Mouse (Mus musculus) stomach, postnatal 0 days (tissue): ENCODE results near the gene Ube2g2. TPM values are rescaled to one million over a fixed set of nuclear protein-coding genes. Genes with fewer than 3 reads are reported as not detected.

Source experiments
- ATAC-seq: fragments of 200-750 bp; cut with Nextera tagmentation; 2 replicates; pipeline ENCODE4 v1.8.0; 2017; ENCODE audit not compliant: low FRiP score, low TSS enrichment
- DNase-seq: peaks from one replicate; pipeline ENCODE4 v3.0.0-alpha.2; 2016; ENCODE audit warnings: low spot score
- H3K27ac ChIP-seq: fragments of 300-500 bp; sonication (generic); replicated peaks from 2 replicates; pipeline ENCODE4 v1.5.1; 2014; ENCODE audit warnings: mild to moderate bottlenecking, control low read depth
- H3K27me3 ChIP-seq: fragments of 300-500 bp; sonication (generic); 2 replicates; pipeline ENCODE4 v1.6.1; 2014; ENCODE audit warnings: low read length; ENCODE audit not compliant: control insufficient read depth, insufficient read depth
- H3K36me3 ChIP-seq: fragments of 300-500 bp; sonication (generic); 2 replicates; pipeline ENCODE4 v1.6.1; 2014; ENCODE audit warnings: low read length, mixed read lengths; ENCODE audit not compliant: control insufficient read depth, insufficient read depth
- H3K4me1 ChIP-seq: fragments of 300-500 bp; sonication (generic); replicated peaks from 2 replicates; pipeline ENCODE4 v1.6.1; 2014; ENCODE audit warnings: antibody characterized with exemption; ENCODE audit not compliant: control insufficient read depth, insufficient read depth
- H3K4me2 ChIP-seq: fragments of 300-500 bp; sonication (generic); replicated peaks from 2 replicates; pipeline ENCODE4 v1.6.1; 2014; ENCODE audit warnings: low read depth, mild to moderate bottlenecking, control low read depth, moderate library complexity
- H3K4me3 ChIP-seq: fragments of 300-500 bp; sonication (generic); 2 replicates; pipeline ENCODE4 v1.5.1; 2014; ENCODE audit warnings: low read depth, low read length, control low read depth
- H3K9ac ChIP-seq: fragments of 300-500 bp; sonication (generic); 2 replicates; pipeline ENCODE4 v1.6.1; 2014; ENCODE audit warnings: mild to moderate bottlenecking, low read length, control low read depth, mixed read lengths
- H3K9me3 ChIP-seq: fragments of 300-500 bp; sonication (generic); 2 replicates; pipeline ENCODE4 v1.6.1; 2016; ENCODE audit warnings: low read length; ENCODE audit not compliant: control insufficient read depth
- CTCF ChIP-seq: IDR thresholded peaks from 2 replicates; pipeline ENCODE4 v1.5.1; 2016; ENCODE audit warnings: antibody characterized with exemption, low read depth, mild to moderate bottlenecking, moderate library complexity
- EP300 ChIP-seq: optimal IDR thresholded peaks from 2 replicates; pipeline ENCODE3; 2016; ENCODE audit warnings: antibody characterized with exemption
- WGBS: fragments of 180-500 bp; shearing (Covaris S2); extraction: QIAGEN DNeasy Blood & Tissue Kit; methylation state at CpG from one replicate; pipeline ENCODE4 v1.1.7; 2014; 5-methylcytosine and 5-hydroxymethylcytosine counted together
- polyA plus RNA-seq: library from polyadenylated mRNA; unstranded; fragments of >200 nt; fragmentation: Nextera tagmentation; extraction: Ambion mirVana; gene quantifications from 2 replicates; pipeline ENCODE4 v1.2.1, GENCODE M21; 2015

Ube2g2 gene
- polyA plus RNA-seq, 1 experiment from 2014 or later = 54.5 TPM

DNA sequence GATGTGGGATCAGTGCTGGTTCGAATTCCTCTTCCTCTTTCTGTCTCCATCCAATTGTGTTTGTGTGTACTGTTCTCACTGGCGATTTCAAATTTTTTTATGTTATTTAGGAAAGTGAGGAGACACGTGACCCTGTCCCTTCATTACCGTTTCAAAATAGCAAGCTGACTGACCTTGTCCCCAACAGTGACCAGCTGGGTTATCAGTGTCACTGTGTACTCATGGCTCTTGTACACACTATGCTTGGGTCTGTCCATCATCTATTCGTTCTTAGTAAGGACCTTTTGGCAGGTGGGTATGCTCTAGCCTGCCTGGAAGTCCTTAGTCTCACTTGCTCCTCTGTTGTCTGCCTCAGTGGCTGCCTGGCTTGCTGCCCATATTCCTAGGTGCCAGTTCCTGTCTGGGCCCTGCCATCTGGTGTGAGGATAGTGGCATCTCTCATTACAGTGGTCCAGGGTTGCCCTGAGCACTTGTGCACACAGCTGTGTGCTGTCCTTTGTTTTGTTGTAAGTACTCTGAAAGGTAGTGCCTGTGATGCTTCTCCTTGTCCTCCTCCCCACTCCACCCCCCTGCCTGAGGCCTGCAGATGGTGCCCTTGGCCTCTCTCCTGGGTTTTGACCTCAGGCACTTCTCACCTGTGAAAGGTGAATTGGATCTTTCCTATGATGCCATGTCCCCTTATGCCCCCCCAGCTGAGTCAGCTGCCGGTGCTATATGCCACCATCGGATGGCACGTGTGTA, 11.7 kb upstream of the Ube2g2 start:
- ATAC-seq (no peak), DNase-seq (no peak)
- Histone ChIP-seq H3K9ac (no peak overlapping the region), H3K4me3 (no peak overlapping the region), H3K27ac (no peak overlapping the region), H3K4me2 (no peak overlapping the region), H3K36me3 (peaks cover 13% of the 10 kb centered on the region), H3K27me3 (no peaks in the 10 kb centered on the region), H3K4me1 (peaks cover 7% of the 10 kb centered on the region; the same call in 1 of the 2 replicates), H3K9me3 (no peaks in the 10 kb centered on the region)
- no peak for TF ChIP-seq CTCF
- TF ChIP-seq EP300 = no peak
- 74% methylated on average over 8 of the region's 8 CpGs for WGBS

DNA sequence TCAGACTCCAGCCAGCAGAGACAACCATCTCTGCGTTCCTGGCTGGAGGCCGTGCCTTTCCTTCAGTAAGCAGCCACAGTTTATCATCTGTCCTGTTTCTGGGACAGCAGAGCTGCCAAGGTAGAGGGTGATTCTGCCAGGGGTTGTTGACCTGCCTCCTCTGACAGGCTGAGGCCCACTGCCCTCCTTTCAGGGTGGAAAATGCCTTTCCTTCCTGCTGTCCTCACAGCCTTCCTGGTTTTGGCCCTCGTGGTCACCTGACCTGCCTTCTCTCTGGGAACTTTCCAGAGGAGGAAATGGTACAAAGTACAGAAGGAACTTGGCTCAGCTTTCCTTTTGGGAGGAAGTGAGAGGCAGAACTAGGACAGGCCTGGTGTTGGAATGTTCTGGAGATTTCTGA, 8.7 kb upstream of the Ube2g2 start:
- ATAC-seq (peak; percentile 79), DNase-seq (peak; percentile 73)
- H3K4me2 ChIP-seq = no peak overlapping the region
- peaks cover 22% of the 10 kb centered on the region for H3K36me3 ChIP-seq
- H3K9me3 ChIP-seq = no peaks in the 10 kb centered on the region
- 54% methylated on average over 3 of the region's 3 CpGs for WGBS
- no peak for TF ChIP-seq CTCF
- TF ChIP-seq EP300 = no peak
- no peaks in the 10 kb centered on the region for H3K4me1 ChIP-seq
- H3K27ac ChIP-seq = peak overlapping the region; percentile 69
- H3K27me3 ChIP-seq = no peaks in the 10 kb centered on the region
- no peak overlapping the region for H3K4me3 ChIP-seq
- no peak overlapping the region for H3K9ac ChIP-seq

DNA sequence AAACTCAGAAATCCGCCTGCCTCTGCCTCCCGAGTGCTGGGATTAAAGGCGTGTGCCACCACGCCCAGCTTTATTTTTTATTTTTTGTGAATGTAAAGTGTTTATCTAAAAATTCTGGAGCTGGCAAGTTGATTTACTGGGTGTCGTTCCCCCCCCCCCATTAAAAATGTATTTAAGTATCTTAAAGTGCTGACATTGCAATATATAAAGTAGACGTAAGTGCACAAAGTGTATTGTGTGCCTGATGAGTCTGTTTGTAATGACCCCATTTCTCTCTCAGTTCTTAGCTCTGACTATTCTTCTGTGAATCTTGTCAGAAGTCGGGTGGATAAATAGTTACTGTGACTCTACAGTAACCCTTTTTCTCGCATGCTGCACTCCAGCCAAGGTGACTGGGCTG, 6.4 kb upstream of the Ube2g2 start:
- no peaks in the 10 kb centered on the region for H3K27me3 ChIP-seq
- no peak for DNase-seq
- no peak for ATAC-seq
- WGBS = 86% methylated on average over 7 of the region's 8 CpGs
- H3K36me3 ChIP-seq = peaks cover 16% of the 10 kb centered on the region
- no peak overlapping the region for H3K4me2 ChIP-seq
- H3K4me1 ChIP-seq = no peaks in the 10 kb centered on the region
- no peak for TF ChIP-seq EP300
- TF ChIP-seq CTCF = no peak
- H3K9me3 ChIP-seq = no peaks in the 10 kb centered on the region
- H3K9ac ChIP-seq = no peak overlapping the region
- H3K27ac ChIP-seq = no peak overlapping the region
- no peak overlapping the region for H3K4me3 ChIP-seq

DNA sequence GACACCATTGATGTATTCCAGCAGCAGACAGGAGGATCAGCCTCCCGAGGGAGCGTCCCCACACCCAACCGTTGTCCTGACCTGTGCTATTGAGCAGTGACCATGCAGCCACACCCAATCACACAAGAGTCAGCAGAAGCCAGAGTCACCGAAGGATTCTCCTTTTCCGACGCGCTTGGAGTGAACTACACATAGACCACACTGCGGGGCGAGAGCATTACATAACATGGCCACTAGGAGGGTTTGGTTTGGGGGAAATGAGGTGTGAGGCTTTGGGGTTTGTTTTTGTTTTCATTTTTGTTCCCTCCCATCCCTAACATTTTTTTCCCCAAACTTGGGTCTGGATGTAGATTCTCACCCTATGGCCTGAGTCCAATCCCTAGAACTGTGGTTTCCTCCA, 5.9 kb upstream of the Ube2g2 start:
- Histone ChIP-seq H3K36me3 (peaks cover 15% of the 10 kb centered on the region), H3K9me3 (no peaks in the 10 kb centered on the region), H3K4me3 (no peak overlapping the region), H3K27me3 (no peaks in the 10 kb centered on the region), H3K9ac (no peak overlapping the region), H3K4me2 (no peak overlapping the region), H3K4me1 (no peaks in the 10 kb centered on the region), H3K27ac (no peak overlapping the region)
- no peak; the same call in 1 of the 2 replicates for TF ChIP-seq CTCF
- TF ChIP-seq EP300 = no peak
- ATAC-seq = no peak
- WGBS = 91% methylated on average over 9 of the region's 9 CpGs
- no peak for DNase-seq

GRCm38 (mm10) chr10:77616926-77617325, 5.1 kb upstream of the Ube2g2 start:
- Histone ChIP-seq H3K4me3 (no peak overlapping the region), H3K36me3 (peaks cover 15% of the 10 kb centered on the region), H3K9ac (no peak overlapping the region), H3K27me3 (no peaks in the 10 kb centered on the region), H3K9me3 (no peaks in the 10 kb centered on the region), H3K27ac (no peak overlapping the region), H3K4me2 (no peak overlapping the region), H3K4me1 (no peaks in the 10 kb centered on the region)
- TF ChIP-seq EP300 (no peak), CTCF (no peak)
- 96% methylated on average over 6 of the region's 7 CpGs for WGBS
- DNase-seq (no peak), ATAC-seq (no peak)

- Histone ChIP-seq H3K4me2 (peak overlapping the region; percentile 81), H3K4me3 (peak overlapping the region; percentile 99; the same call in 1 of the 2 replicates), H3K27ac (peak overlapping the region; percentile 97), H3K9ac (peak overlapping the region; percentile 53; the same call in 1 of the 2 replicates), H3K9me3 (no peaks in the 10 kb centered on the region), H3K36me3 (0 out of 2 replicates have a peak, but pooled peaks cover 7% of the 10 kb centered on the region), H3K27me3 (no peaks in the 10 kb centered on the region), H3K4me1 (peaks cover 17% of the 10 kb centered on the region)
- ATAC-seq (no peak), DNase-seq (no peak)
- TF ChIP-seq CTCF = no peak
- TF ChIP-seq EP300 = no peak
- 77% methylated on average over 8 of the region's 8 CpGs for WGBS
Observed at GRCm38 (mm10) chr10:77621546-77621945, 529 bp upstream of the Ube2g2 start.
